Mouse (Mus musculus): ENCODE data around the gene Hlx.

The Hlx gene

GRCm38 (mm10) chr1:184731644-184732545 lies 524 bp downstream of the Hlx start:
- DNase-seq = peak; percentile 60

- DNase-seq = no peak
These were observed 1.3 kb downstream of the Hlx start for GRCm38 (mm10) chr1:184731091-184731640.

DNA sequence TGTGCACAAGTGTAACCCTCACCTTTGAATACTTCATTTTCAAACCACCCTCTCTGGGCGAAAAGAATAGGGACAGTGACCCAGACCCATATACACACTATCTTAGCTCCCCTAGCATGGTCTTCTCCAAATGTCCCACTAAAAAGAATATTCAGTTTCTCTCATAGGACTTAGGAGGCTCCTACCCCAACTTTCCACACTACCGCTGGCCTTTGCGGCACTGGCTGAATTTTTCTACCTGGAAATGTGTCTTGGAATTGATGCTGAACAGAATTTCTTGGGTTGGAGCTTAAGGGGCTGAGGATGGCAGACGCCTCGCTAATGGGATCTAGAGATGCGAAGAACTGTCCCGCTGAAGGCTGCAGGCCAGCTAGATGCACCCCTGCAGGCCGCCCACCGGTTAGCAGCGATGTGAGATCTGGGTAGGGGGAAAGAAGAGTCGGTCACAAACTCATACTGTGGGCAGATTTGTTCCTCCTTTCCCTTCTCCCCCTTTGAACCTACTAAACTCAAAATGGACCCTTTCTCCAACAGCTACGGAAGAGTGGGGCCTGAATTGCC lies 1.9 kb downstream of the Hlx start:
- DNase-seq = no peak

DNA sequence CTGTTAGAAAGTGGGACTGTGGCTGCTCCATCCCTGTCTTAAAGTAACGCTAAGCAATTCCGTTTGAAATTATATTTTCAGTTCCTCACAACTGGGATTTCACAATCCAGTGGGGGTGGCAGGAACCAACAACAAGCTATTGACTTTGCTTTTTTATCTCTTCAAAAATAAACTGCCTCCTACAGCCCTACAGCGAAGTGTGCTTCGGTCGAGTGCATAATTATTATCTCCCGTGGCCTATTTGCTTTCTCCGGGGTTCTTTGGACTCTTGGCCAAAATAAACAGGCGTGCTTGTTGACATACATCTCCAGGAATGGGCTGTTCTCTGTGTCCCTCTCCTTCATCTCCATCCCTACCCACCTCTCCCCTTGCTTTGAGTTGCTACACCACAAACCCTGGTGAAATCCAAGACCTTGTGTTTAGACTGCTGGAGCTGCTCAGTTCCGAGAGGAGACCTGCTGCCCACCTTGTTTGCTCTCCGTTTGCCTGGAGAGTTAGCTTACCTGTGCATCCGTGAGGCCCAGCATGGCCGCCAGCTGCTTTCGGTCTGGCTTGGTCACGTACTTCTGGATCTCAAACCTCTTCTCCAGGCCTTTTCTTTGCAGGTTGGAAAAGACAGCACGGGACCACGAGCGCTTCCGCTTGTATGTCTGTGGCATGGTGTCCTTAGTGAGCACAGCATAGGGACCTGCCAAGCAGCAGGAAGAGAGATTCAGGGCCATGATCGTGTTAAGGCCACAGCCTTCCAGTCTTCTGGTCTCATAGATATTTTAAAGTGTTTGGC lies 2.9 kb downstream of the Hlx start:
- no peak for DNase-seq

DNA sequence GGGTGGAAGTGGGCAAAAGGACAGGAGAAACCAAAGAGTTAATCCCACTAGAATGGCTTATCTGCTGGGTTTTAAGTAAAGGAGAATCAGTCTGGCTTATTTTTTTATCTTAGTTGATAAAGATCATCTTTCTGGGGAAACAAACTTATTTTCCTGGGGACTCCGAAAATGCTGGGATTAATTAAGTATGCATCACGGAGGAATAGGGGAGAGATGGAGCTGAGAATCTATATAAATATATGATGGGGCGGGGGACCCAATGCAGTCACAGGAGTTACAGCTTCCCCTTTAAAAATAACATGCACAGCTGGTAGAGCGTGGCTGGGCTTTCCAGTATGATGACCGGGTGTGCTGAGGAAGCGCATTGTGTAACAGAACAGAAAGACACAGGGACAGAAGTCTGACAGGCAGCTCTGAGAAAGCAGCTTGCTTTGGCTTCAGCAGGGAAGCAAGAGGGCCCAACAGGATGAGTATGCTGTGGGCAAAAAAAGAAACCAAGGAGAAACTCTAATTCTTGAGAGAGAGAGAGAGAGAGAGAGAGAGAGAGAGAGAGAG lies 3.8 kb downstream of the Hlx start:
- DNase-seq = no peak

- DNase-seq = no peak
These were observed 4.8 kb downstream of the Hlx start for GRCm38 (mm10) chr1:184727401-184728265.

GRCm38 (mm10) chr1:184726576-184727300 lies 5.7 kb downstream of the Hlx start:
- no peak for DNase-seq

DNA sequence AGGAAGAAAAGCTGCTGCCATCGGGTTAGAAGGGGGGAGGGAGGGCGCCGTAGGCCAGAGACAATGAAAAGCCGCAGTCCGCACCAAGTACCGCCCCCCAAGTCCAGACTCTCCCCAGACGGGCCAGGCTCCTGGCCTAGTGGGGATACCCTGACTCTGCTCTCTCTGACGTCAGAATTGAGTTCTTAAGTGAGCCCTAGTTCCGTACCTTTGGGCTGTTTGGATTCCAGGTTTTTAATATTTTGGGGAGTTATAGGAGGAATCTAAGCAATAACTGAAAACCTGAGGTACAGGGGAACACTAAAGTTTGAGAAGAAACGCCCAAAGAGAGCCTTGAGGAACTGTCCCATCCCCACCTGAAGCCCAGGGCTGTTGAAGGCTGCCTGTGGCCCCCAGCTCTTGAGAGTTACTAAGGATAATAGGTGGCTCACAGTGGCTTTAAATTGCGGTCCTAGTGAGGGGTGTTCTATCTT lies 7.1 kb downstream of the Hlx start:
- no peak for DNase-seq

GRCm38 (mm10) chr1:184724551-184725317 lies 7.7 kb downstream of the Hlx start:
- no peak for DNase-seq

- no peak for DNase-seq
These were observed 8.5 kb downstream of the Hlx start for GRCm38 (mm10) chr1:184723899-184724298.

GRCm38 (mm10) chr1:184721121-184721520 lies 11.3 kb downstream of the Hlx start:
- no peak for DNase-seq

DNA sequence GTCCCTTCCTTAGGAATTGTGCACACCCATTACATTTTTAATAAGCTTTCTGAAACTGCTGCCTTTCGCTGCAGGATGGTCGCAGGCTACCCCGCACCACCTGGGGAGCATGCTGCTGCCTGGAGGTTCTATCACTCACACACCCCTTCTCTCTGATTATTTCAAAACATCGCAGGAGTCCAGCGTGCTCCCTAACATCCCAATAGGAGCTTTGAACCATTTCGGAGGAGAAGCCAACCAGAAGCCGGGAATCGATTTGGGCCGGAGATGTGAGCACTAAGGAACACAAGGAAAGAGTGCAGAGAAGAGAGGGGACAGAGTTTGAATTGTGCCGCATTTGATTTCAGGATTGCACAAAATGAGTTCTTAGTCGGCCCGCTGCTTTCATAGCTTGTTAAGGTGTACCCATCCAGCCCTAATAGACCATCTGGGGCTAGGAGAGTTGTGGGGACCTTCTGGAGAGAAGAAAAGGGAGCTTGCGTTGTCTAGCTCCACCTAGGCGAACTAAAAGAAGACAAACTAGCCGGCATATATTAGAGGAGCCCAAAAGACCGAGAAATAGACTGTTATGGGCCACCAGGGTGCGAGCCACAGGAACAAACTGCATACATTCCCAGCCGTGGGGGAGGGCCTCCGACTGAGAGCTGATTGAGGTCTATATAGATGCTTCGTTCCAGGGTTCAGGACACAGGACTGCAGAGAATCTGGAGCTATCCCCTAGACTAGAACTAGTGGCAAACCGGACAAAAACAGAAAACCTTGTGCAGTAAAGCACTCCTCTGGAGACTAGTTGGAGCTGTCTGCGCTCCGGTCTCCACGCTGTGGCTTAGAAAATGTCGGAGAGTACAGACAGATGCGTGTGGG lies 12.0 kb downstream of the Hlx start:
- no peak for DNase-seq

GRCm38 (mm10) chr1:184718261-184719120 lies 13.9 kb downstream of the Hlx start:
- DNase-seq = no peak

GRCm38 (mm10) chr1:184717691-184718200 lies 14.7 kb downstream of the Hlx start:
- no peak for DNase-seq

DNA sequence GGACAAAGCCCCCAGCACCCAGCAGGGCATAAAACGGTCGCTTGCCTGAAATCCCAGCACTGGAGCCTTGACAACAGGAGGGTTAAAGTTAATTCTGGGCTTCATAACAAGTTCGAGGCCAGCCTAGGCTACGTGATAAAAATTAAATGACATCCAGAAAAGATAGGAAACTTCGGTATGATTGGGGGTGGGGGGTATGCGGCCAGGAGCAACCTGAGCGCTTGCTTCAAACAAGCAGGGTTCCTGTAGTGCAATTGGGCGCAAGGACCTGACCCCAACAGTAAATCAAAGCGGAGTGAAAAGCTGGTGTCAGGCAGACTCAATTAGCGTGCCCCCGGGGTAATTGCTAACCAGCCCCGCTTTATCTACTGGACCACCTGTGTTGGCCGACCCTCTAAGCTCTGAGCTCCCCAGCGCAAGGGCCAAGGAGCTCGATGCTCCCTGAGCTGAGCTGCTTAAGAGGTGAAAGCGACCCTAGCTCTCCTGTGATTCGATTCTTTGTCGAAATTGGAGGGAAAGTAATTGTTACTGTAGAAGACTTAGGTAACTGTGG lies 15.3 kb downstream of the Hlx start:
- DNase-seq = no peak

GRCm38 (mm10) chr1:184716117-184716516 lies 16.3 kb downstream of the Hlx start:
- DNase-seq = no peak

DNA sequence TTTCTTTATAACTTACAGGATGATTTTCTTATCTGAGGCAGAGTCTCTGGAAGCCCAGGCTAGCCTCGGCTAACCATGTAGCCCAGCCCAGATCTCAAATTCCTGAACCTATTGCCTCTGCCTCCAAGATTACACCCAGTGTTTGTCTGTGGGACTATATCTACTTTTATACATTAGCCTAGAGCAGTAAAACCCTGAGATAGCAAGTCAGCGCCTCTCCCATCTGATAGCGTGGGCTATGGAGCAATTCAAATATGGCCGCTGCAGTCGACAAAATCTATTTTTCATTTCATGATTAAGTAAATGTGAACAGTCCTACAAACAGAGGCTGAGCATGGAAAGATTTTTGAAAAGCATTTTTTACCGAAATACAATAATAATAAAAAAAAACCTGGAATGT lies 16.7 kb downstream of the Hlx start:
- DNase-seq = no peak

DNA sequence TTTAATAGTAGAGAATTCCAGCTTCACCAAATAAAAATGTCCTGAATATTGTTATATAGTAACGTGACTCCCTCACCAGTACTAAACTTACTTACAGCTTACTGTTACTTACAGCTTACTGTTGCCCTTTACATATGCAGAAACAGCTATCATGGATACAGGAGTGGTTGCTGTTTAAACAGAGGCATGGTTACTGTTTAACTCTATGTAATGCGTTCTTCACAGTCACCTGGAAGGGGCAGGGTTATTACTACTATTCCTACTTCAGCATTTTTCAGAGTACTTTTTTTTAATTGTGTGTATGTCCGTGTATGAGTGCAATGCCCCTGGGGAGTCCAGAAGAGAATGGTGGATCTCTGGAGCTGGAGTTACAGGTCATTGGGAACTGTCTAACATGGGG lies 17.9 kb downstream of the Hlx start:
- no peak for DNase-seq
